Mouse (Mus musculus) retina, embryonic 14.5 days (tissue): ENCODE measurements at regions not wholly inside any gene's neighbourhood (a gene's known extent, or its start where the extent isn't known, plus 50 kb on each side); places are given as distances from the start of the nearest gene placed in this dataset.

Experiments used
- DNase-seq: peaks from one replicate; pipeline ENCODE4 v3.0.0-alpha.2; 2015; ENCODE audit warnings: low spot score

DNA sequence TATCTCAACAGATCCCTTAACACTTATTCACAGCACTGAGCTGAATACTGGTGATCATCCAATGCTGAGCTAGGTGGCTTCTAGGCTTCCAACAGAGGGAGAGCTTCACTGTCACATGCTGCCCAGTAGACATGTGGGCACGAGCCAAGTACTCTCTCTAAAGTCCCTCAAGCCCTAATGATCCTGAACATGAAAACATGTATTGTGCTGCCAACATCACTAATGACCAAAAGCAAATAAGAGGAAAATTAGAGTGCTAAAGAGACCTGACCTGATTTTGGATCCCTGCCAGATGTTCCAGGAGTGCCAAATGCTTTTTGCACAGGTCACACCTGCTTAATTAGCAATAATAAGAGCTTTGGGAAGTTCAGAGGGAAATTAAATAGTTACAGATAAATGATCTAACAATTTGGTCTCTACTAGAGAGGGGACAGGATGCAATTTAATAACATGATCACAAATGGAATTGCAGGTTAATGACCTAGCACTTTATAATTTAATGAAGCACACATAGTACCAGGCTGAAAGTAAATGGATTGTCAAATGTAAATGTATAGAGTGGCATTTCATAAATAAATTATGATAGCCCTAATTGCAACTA, 215.6 kb upstream of the Ins1 start:
- peak; percentile 10 for DNase-seq

DNA sequence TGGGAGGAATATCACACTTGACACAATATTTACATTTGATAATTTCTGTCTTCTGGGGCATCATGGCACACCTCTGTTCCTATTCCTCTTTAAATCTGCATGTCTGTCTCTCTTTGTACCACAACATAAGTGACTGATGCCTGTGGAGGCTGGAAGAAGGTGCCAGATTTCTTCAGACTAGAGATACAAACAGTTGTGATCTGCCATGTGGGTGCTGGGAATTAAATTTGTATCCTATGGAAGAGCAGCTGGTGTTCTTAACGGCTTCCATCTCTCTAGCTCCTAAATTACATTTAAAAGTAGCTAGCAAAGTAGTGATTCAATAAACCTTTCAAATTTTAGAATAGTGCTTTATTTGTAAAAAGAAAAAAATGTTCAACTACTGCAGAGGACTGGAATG, 195.3 kb upstream of the Ins1 start:
- no peak for DNase-seq

DNA sequence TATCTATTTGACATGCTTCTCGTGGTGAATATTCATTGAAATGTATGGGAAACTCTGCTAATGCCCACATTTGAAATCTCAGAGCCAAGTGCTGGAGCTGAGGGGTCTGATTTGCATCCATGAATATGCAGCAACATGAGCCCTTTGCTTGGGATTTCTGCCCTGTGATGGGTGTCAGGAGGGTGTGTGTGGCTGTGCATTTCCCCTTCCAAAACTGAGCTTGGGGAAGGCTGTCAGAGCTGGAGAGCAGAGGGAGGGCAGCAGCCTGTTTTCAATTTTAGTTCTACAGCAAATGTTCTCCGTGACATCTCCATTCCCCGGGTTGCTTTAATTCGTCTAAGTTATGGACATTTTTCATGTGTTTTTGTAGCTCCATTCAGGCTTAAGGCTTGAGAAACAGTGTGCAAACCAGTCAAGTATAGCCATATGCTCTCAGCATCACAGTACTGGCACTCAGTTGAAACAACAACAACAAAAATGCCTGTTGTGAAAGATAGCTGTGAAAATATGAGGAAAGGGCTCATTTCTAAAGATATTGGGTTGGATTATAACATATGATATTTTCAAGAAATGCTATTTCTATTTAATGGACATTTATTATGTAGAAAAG, 194.1 kb upstream of the Ins1 start:
- no peak for DNase-seq

DNA sequence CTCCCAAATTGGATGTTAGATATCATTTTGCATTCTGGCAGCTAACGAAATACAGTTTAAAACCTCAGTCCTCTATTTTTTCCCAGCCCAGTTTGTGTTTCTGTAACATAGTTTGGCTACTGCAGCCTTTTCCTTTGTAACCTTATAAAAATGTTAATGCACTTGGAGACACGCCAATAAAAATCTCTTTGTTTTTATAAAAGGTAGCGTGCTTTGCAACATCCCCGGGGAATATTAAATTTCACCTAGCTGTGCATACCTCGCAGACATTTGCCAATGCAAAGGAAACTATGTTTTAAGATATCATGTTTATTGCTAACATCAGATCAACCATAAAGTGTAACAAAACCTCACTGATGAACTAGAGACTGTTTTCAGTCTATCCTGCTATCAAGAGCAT, 192.9 kb upstream of the Ins1 start:
- DNase-seq: no peak

DNA sequence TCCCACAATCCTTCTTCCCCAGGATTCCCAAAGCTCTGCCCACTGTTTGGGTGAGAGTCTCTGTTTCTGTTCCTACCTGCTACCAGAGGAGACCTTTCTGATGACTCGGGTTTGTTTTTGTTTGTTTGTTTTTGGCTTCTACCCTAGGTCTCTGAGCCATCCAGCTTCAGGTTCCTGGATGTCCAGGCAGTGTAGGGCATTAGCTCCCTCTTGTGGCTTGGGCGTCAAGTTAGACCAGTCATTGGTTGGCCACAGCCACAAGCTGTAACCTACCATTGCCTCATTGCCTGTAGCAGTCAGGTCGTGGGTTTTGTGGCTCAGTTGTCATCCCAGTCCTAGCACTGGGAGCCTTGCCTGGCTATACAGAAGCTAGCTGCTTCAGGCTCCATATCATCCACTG, 185.1 kb upstream of the Ins1 start:
- peak; percentile 41 for DNase-seq

DNA sequence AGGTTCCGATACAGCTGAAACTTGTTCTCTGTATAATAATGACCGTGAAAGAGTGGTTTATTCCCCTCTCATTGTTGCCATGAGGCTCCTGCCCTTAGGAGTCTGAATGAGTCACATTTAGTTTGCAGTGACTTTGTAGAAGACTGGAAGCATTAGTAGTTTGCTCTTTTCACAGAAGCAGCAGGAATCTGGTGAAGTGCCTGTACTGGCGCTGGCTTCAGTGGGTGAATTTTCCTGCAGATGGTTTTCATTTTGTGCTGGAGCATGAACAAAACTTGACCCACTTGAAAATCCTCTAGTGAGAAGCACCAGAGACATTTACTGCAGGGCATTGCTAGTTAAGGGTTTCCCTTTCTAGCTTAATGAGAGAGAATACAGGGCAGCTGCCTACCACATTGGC, 151.7 kb upstream of the Ins1 start:
- DNase-seq: no peak
